ENCODE assay signal across 23 mouse cellular contexts in genomic region chr4:141484071-141484470, GRCm38 (mm10). TPM values are rescaled to one million over a fixed set of nuclear protein-coding genes. Genes with fewer than 3 reads are reported as not detected.
"Had no signal": no experiment of that assay in that cellular context is flagged by ENCODE, and none has a peak within 500 bp of the region (broad histone marks: within the 10 kb centered on the region; RNA-seq: fewer than 3 reads in every experiment).

No protein-coding gene starts in this region.

- H3K27ac ChIP-seq: kidney, postnatal 0 days; layer of hippocampus, adult 2 months; limb, embryonic 10.5 days; limb, embryonic 13.5 days; liver, embryonic 12.5 days; liver, embryonic 15.5 days; macrophage; midbrain, embryonic 13.5 days; neural tube, embryonic 13.5 days; stomach, embryonic 15.5 days had no signal

- DNase-seq: kidney, adult 18-20 months; kidney, postnatal 25 days; layer of hippocampus, adult 9-11 months; liver; retina, postnatal 1 day; right cerebral cortex, postnatal 25 days; spleen, adult 18-20 months; thymus, adult 18-20 months; thymus, postnatal 36 days had no signal

- H3K9me3 ChIP-seq: limb, embryonic 10.5 days; limb, embryonic 13.5 days; liver, embryonic 15.5 days; midbrain, embryonic 13.5 days; neural tube, embryonic 13.5 days; stomach, embryonic 15.5 days had no signal

- H3K9ac ChIP-seq: limb, embryonic 13.5 days; liver, embryonic 12.5 days; liver, embryonic 15.5 days; midbrain, embryonic 13.5 days; neural tube, embryonic 13.5 days; stomach, embryonic 15.5 days had no signal

- H3K27me3 ChIP-seq: limb, embryonic 13.5 days; liver, embryonic 12.5 days; liver, embryonic 15.5 days; midbrain, embryonic 13.5 days; neural tube, embryonic 13.5 days; stomach, embryonic 15.5 days had no signal

- H3K4me3 ChIP-seq: layer of hippocampus, adult 2 months; limb, embryonic 10.5 days; limb, embryonic 13.5 days; liver, embryonic 12.5 days; liver, embryonic 15.5 days; midbrain, embryonic 13.5 days; myocyte; neural tube, embryonic 13.5 days; stomach, embryonic 15.5 days had no signal

- ATAC-seq: inflammation-experienced regulatory T-cells, adult 6 months; intestine, embryonic 16.5 days; liver, embryonic 12.5 days; midbrain, embryonic 13.5 days; midbrain, embryonic 16.5 days had no signal

- H3K4me1 ChIP-seq: limb, embryonic 10.5 days; limb, embryonic 13.5 days; liver, embryonic 12.5 days; liver, embryonic 15.5 days; midbrain, embryonic 13.5 days; neural tube, embryonic 13.5 days; stomach, embryonic 15.5 days had no signal

- H3K4me2 ChIP-seq: limb, embryonic 13.5 days; liver, embryonic 12.5 days; liver, embryonic 15.5 days; midbrain, embryonic 13.5 days; neural tube, embryonic 13.5 days; stomach, embryonic 15.5 days had no signal

RNA-seq across cellular contexts. Expression of gene Srarp, which starts 48.2 kb away (rescaled TPM):
- polyA plus RNA-seq: inflammation-experienced regulatory T-cells, adult 6 months; intestine, embryonic 16.5 days; limb, embryonic 10.5 days; limb, embryonic 13.5 days; liver, embryonic 12.5 days; liver, embryonic 15.5 days; macrophage; midbrain, embryonic 13.5 days; myocyte; neural tube, embryonic 13.5 days; stomach, embryonic 15.5 days had no signal
